Mouse (Mus musculus): ENCODE results near the gene Cftr.

Gene Cftr

DNA sequence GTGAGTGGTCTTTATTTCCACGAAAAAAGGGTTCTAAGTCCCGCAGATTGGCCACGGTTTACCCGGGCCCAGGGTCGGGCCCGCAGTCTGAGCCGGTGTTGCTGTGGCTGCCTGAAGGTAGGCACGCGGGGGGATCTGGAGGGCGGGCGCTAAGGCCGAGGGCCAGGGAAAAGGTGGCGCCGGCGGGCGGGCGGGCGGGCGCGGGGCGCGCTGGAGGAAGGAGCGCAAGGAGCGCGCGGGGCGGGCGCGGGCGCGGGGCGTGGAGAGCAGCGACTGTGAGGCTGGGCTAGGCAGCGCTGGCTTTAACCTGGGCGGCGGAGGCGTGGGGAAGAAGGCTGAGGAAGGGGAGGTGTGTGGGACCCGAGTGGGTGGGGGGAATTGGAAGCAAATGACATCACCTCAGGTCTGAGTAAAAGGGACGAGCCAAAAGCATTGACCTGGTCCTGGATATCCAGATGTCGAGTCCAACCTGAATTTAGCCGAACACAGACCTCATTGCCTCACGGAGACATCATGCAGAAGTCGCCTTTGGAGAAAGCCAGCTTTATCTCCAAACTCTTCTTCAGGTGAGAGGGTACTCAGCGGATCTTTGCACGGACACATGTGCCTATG is at the start of gene Cftr:
Gene Cftr, plus strand, starts transcription at position 377 of the 612 bp plus-strand sequence.
- peak; percentile 18 for DNase-seq

DNA sequence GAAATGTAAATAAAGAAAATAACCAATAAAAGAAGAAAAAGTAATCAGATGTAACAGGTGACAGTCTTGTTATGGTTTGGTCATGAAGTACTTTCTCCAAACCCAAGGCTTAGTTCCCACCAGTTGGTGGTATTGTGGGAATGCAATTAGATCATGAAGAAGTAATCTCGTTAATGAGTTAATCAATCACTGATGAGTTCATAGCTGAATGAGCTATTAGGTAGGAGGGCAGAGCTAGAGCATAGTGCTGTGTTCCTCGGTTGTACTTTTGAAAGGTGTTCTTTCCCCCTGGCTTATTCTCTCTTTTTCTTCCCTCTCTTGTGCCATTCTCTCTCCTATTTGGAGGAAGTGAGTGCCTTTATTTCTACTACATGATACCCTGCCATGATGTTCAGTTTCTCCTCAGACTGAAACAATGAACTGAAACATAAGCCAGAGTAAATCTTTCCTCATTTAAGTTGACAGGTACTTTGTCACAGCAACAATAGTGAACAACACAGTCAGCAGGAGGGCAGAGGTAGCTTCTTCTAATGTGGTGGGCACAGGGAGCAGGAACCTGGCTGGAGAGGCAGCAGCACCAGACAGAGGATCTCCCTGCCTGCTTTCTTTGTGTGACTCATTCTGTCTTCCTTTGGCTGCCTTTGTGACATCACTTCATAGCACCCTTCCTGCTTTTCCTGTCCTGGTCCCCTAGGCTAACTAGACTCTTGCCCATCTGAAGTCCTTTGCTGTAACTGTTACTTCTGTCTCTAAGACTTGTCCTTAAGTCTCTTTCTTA is 43.1 kb upstream of the Cftr start:
- DNase-seq: no peak

DNA sequence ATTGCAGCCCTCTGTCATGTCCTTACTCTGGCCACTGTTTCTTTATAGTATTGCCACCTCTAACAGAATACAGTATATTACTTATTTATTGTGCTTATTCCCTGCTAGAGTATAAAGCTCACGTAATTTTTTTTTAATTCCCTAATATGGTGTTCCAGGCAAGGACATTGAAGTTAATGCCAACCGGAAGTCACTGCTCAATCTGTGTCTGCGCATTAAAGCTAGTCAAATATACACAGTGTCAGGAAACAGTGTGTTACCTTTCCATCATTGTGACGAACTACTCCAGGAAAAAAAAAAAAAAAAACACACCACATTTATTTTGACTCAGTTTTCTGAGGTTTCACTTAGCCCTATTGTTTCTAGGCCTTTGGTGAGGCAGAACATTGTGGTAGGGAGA is 42.4 kb upstream of the Cftr start:
- DNase-seq: no peak

DNA sequence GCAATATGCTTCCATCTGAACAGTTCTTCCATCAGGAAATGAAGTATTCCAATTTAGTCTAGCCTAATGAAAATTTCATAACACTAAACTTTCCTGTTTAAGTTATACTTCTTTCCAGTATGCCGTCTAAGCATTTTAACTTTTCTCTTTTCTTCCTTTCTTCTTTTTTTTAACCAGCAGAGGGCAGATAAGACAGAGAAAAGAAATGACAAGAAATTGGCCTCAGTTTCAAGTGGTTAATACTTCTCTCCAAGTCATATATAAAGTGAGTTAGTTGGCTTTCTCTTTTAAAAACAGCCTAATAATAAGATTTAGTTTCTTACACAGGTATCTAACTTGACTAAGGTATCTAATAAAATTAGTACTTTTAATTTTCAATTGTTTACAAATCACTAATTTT is 35.2 kb upstream of the Cftr start:
- DNase-seq: no peak

DNA sequence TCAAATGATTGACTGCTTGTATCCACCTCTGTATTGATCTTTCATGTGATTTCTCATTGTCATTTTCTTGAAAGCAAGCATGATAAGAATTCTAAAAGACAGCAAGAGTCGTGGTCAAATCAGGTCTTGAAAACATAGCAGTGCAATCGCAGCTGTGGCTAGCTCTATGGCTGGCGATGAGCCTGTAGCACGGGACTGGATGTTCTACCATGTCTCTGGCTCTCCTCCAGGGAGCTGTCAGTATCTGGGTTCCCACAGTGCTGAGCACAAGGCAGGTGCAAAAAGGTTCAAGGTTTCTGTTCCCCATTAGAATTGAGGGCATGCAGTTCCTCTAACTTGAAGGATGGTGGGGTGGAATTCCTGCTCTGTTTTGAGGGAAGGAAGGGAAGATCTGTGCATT is 17.5 kb upstream of the Cftr start:
- DNase-seq: no peak

DNA sequence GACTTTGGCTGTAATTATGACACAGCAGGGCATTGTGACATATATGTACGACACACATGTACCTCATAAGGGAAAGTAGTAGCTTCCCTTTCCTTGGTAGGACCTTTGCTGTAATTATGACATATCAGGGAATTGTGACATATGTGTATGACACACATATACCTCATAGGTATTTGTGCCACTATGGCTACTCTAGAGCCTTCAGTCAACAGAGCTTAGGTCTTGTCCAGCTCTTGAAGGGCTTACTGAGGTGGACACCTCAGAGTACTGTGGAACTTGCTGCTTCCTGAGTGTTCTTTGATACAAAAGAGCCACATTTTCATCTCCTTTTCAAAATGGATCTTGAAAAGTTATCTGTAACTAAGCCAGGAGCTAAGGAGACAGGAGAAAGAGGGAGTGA is 869 bp upstream of the Cftr start:
- no peak for DNase-seq

DNA sequence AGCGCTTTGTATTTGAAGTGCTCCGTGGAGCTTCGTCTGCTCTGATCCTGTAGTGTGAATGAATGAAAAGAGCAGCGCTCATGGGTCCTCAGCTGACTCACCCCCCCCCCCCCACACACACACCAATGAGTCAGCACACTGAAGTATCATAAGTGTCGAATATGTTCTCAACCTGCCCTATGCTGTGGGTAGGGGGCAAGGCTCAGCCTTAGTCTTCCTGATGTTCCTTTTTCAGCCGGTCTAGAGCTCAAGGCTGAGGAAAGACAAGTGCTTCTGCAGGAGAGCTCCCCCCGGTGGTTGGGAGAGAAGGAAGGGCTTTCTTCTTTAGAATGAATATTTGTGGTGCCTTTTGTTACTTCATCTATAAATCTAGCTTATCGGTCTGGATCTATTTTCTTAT is 1.1 kb downstream of the Cftr start:
- DNase-seq: no peak

DNA sequence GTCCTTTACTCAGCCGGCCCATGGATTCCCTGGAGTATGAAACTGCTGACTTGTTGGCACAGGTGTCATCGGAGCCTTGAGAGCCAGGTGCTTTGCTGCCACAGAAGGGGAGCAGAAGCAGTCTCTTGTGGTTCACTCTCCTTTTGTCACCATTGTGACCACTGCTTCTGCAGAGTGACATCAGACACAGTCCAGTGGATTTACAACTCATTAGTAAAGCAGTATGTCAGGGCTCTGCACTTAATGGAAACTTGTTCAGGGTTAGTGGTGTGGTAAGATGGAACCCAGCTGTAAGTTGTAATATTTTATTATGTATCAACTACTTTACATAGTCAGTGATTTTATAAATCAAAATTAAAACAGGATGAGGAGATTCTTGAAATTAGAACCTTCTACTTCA is 7.0 kb downstream of the Cftr start:
- no peak for DNase-seq

DNA sequence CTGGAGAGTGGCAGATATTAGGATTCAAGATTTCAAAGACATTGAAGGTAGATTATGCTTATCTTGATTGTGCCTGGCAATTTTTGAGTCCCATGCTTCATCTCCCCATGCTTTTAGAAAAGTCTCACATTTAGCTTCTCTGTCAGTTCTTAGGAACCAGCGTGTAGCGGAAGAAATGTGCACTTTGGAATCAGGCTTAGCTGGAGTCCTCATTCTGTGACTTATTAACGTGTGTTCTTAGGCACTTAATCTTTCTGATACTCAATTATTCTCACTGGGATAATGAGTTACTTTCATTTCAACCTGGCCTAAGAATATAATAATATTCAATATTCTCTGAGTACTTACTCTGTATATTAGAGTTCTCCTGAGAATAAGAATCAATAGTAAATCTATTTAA is 10.2 kb downstream of the Cftr start:
- no peak for DNase-seq

DNA sequence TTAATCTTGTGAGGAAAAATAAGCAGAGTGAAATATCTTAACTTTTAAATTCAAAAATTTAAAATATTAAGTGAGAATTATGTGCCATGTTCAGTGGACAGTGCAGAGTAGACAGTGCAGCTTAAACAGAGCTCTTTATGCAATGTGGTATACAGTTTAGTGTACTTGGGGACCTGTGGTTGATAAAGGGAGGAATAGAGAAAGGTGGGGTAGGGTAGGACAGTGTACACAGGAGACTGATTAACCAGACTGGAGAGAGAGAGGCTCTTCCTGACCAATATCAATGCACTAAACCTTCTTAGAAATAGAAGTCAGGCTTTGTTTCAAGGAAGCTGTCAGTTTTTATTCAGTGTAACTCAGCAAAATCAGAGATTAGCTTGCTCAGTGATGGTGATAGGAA is 12.4 kb downstream of the Cftr start:
- DNase-seq: no peak

DNA sequence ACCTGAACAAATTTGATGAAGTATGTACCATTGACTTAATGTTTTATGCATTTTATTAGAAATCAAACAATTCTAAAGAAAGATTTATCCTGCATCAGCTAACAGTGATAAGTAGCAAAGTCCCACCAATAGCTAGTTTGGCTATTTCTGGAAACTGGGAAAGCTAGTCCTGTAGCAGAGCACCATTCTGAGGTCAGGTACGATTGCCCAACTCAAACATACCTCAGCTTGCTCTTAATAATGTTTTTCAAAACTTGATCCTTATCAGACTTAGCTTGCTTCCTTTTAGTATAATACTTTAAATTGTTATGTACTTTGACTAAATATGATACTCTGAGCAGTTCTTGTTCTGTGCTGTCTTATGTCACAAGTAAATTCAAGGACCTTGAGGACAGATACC is 50.2 kb downstream of the Cftr start:
- DNase-seq: no peak

DNA sequence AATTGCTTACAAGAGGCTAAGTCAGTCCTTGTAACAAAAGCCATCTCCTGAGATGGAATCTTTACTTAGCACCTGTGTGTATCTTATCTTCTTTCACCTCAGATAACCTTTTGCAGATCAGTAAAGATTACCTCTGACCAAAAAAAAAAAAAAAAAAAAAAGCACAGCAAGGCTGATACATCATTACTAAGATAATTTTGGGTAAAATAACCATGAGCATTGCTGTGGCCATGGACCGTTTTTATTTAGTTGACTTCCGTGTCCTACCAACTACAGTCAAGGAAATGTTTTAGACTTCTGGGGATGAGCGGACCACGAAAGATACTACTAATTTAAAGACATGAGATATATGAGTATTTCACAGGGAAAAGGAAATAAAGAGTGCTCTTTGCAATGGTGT is 52.7 kb downstream of the Cftr start:
- no peak for DNase-seq

DNA sequence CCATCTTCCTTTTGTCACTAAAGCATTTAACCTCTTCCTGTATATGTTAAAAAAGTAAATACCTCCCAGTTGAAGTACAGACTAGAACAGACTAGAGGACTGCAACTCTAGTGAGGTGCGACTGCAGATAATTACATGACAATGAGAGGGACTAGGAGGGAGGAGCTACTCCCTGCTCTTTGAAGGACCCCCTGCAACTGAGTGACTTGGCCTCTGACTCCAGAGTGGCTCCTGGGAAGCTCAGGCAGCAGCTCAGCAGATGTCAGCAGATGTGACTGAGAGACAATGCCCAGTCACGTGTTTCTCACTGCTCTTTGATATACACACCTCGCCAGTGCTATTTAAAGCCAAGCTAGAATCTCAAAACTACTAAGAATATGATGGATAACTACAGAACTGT is 54.7 kb downstream of the Cftr start:
- DNase-seq: no peak

DNA sequence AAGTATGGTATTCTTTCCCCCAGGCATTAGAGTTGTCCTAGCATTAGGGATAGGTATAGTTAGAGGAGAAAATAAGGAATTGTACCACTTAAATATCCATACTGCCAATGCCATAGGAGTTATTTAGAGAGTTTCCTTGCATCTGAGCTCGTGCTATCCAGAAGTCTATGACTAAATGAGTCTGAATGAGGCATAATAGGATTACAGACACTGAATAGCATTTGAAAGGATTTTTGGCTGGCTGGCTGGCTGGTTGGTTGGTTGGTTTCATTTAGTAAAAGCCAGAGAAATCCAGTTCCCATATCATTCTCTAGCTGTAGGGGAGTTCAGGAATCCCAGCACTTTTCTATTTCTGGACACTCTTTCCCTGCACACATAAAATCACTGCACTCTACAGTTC is 76.0 kb downstream of the Cftr start:
- DNase-seq: no peak

DNA sequence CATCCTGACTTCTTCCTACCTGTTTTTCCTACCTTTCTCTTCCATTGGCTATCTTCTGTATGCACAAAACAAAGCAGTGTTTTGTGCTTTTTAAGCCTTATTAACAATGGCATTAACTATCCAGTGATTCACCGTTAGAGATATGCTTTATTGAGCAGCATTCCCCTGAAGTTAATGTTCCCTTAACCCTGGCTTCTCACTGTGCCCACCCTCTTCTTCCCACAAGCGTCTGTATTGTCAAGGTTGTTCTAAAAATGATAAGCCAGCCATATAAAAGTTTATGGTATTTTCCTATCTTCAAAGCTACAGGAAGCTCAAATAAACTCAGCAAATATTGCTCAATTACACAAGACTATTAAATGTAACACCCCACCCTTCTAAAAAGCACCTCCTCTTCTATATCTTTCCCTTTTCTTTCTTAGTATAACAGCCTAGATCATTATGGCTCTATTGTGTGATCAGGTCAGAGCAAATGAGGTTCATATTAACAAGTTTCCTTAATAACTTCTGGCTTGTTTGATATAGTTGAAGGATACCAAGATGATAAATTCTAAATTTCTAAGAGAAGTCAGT is 77.5 kb downstream of the Cftr start:
- no peak for DNase-seq

DNA sequence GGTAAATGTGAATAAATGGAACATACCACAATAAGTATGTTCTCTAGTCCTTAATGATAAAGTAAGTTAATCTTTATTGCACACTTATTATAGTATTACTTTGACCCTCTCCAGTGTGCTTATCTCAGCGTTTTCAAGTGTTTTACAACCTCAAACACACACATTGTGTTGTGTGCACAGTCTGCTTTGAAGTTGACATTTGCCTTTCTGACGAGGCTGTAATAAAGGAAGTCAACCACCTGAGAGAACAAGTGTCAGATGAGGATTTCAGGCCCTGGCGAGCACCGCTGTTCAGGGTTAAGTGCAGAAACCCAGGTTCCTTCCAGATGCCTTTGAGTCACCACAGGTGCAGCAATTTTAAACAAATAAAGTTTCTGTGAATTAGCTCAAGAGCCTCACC is 78.0 kb downstream of the Cftr start:
- DNase-seq: no peak

DNA sequence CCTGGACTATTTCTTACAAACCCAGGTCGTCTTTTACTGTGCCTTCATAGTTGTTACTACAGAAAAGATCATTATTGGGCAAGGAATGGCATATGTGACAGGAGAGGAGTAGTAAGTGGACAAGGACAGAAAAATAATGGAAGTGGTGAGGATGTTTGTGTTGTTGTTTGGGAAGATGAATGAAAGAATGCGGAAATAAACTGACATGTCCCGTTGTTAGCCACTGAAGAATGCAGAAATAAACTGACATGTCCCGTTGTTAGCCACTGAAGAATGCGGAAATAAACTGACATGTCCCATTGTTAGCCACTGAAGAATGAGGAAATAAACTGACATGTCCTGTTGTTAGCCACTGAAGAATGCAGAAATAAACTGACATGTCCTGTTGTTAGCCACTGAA is 84.1 kb downstream of the Cftr start:
- DNase-seq: no peak

DNA sequence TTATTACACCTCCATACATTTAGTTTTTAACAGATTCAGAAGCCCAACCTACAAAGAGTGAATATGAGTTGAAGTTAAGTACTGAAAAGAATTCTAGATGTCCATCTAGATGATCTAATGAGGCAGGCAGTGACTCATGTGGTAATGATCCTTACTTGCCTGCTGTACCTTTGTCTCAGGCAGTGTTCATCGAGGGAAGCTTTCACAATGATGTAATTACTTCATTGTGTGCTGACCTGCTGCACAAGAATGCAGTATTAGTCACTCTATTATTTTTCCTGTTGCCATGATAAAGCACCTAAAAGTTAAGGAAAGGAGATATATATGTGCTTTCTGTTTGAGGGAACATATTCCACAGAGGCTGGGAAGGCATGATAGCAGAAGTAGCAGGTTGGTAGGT is 100.5 kb downstream of the Cftr start:
- no peak for DNase-seq

DNA sequence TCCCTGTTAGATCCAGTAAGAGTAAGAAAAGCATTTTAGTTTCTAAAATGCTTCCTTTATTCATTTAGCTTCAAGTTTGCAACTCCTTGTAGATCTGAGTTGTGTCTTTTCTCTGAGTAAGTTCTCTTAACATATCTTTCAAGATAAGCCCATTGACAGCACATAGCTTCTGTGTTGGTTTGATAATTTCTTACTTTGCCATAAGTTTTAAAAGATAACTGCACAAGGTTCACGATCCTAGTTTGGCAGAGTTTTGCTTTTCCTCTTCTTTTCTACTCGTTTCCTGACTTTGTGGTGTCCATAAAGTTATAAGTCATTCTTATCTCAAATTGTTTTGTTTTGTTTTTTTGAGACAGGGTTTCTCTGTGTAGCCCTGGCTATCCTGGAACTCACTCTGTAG is 130.3 kb downstream of the Cftr start:
- no peak for DNase-seq

DNA sequence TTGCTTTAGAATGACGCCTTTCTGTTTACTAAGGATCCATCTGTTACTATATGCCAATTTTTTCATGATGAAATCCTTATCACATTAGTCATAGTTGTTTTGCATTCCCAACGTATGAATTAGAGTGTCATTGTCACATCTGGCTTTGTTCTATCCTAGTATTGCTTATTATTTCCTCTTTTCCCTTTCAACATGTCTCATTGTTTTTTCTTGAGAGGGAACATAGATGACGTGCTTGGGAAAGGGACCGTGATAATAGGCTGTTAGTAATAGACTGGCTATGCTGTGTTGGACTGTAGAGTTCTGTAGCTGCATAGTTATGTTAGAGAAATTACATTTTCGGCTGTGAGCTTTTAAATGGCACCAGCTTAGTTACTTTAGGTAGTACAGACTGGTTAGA is 131.6 kb downstream of the Cftr start:
- no peak for DNase-seq

DNA sequence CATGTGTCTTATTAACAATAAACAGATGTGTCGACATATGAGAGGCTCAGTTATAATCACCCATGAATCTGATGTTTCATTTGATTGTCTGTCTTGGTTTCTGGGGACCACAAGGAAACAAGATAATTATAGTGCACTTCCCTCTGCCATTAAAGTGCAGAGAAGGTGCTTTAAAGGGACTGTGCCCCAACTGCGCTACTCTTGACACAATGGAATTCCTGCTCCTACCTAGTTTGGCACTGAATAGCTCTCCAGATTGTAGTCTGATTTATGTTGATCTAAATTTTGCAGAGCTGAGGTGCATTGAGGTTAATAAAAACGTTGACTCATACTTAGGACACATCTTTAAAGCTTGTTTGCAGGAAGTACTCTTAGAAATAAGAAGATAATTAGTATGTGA is 132.7 kb downstream of the Cftr start:
- DNase-seq: no peak

DNA sequence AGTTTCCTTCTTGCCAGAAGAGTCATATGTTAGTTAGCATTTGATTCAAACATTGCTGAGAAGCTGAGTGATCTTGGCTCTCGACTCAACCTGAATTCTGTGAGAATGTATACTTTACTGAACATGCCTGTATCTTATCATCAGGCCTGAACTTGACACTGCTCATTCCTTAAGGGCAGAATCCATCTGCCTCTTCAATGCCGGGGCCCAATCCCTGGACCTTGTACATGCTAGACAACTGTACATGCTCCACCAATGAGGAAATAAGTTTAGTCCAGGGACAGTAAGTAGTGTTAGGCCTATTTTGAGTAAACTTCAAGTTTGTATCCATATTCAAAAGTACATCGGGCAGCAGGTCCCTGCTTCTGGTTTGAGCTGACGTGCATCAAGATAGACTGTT is 134.6 kb downstream of the Cftr start:
- no peak for DNase-seq

DNA sequence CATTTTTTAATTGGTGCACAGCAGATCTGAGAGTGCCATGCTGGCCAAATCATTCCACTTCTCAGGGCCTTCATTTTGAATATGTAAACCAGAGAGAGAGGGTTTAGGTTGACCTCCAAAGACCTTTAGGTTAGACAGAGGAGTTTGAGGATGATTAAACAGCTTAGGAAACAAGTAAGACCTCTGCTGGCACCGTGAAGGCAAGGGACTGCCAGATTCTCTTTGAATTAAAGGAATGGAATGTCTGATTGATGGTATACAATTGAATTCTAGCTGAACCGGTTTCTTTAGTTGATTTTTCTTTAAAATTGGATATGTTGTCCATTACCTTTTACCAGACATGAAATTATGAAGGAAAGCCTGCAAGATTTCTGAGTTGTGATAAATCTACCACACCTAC is 140.5 kb downstream of the Cftr start:
- no peak for DNase-seq

DNA sequence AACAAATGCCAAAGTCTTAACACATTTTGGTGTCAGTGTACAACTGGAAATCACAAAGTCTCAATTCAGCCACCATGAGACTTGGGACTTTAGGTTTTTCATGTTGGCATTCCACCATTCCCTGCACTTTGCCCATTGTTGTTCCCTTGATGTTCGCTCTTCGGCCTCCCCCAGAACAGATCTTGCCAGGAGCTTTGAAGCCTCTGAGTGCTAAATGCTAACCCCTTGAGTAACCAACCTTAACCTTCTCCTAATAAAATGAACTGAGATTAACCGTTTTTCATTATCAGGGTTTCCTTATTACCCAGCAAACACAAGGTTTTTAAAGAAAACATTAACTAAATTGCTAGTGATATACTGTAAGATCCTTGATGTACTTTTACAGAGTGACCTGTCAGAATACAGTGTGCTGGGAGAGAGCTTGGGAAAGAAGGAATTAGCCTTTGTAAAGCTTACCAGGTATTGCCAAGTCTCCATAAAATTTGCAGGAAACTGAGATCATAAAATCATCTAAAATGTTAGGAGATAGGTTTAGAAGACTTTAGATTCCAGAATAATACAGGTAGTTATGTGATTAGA is 144.0 kb downstream of the Cftr start:
- DNase-seq: no peak
